Mouse (Mus musculus) midbrain, embryonic 14.5 days (tissue): Measurements from ENCODE around the gene Utrn. TPM values are rescaled to one million over a fixed set of nuclear protein-coding genes. Genes with fewer than 3 reads are reported as not detected.

ENCODE experiments used
- polyA plus RNA-seq: library from polyadenylated mRNA; unstranded; fragments of >200 nt; fragmentation: Nextera tagmentation; extraction: Ambion mirVana; gene quantifications from 2 replicates; pipeline ENCODE4 v1.2.1, GENCODE M21; 2014

The Utrn gene
- polyA plus RNA-seq, 1 experiment from 2014 or later, result 19.1 TPM

Other genes starting within 250 kb of the Utrn start
- 0.93 and 2.4 TPM in 2 replicates for gene Stx11, start 94.9 kb upstream of the Utrn start, polyA plus RNA-seq
- 25.3 and 29.1 TPM in 2 replicates for gene Sf3b5, start 136.0 kb upstream of the Utrn start, polyA plus RNA-seq
- gene Plagl1, start 191.1 kb upstream of the Utrn start, polyA plus RNA-seq, result 32.8 and 55.8 TPM in 2 replicates